Mouse (Mus musculus): ENCODE results near the gene Olfr835. TPM values are rescaled to one million over a fixed set of nuclear protein-coding genes. Genes with fewer than 3 reads are reported as not detected.

The Olfr835 gene
- not detected in 4 replicates for total RNA-seq (2023)

DNA sequence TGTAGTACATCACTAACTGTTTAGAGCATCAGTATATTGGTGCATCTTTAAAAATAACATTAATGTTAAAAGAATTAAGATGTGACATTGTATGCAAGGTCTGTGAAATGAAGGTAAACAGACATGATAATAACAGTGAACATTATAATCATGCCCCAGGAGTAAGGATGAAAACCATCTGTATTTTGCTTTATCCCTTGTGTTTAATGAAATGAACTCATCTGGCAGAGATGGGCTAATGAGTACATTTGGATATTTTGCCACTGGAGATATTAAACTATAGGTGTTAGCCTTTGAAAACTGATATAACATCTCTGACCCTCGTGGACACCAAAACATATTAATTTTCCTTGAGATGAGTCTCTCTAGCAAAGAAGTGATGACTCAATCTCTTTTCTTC is at the start of gene Olfr835:
Gene Olfr835 (plus strand): TSS at position 301 of the 400 bp plus-strand sequence.

DNA sequence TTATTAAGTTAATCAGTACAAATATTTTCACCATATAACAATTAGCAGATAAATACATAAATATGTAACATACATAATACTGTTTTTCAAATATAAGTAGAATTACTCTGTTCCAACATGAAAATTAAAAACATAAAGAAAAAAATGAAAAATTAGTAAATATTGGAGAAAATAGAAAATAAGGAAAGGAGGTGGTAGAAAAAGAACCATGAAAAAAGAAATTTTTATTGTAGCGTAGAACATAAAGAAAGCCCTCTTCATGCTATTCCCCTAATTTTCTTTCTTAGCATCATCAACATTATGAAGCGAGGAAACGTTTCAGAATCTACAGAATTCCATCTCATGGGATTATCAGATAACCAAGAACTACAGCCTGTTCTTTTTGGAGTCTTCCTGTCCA is 44.8 kb upstream of the Olfr835 start, which contains the start of gene Olfr834:
Gene Olfr834 (plus strand): TSS at position 301 of the 400 bp plus-strand sequence.

Other genes starting within 250 kb of the Olfr835 start
- gene Olfr828, start 213.2 kb upstream of the Olfr835 start, total RNA-seq (2023), result not detected in 4 replicates
- not detected in 4 replicates for gene Olfr829, start 177.8 kb upstream of the Olfr835 start, total RNA-seq (2023)
- gene Olfr830, start 158.0 kb upstream of the Olfr835 start, total RNA-seq (2023), result not detected in 4 replicates
- gene Olfr832, start 95.6 kb upstream of the Olfr835 start, total RNA-seq (2023), result not detected in 4 replicates
- not detected in 4 replicates for gene Olfr834, start 44.7 kb upstream of the Olfr835 start, total RNA-seq (2023)
- not detected in 4 replicates for gene Olfr836, start 87.6 kb downstream of the Olfr835 start, total RNA-seq (2023)
- not detected in 4 replicates for gene Olfr837, start 103.6 kb downstream of the Olfr835 start, total RNA-seq (2023)
- gene Olfr839-ps1, start 144.6 kb downstream of the Olfr835 start, total RNA-seq (2023), result not detected in 4 replicates
- gene Olfr843, start 219.3 kb downstream of the Olfr835 start, total RNA-seq (2023), result not detected in 4 replicates